Mouse (Mus musculus): ENCODE data around the gene Galc. TPM values are rescaled to one million over a fixed set of nuclear protein-coding genes. Genes with fewer than 3 reads are reported as not detected.
"Not testable (repeated sequence)": the region's sequence is repeated elsewhere in the genome, so short reads cannot be mapped to it uniquely, and the experiment has no call there.

The Galc gene
- polyA plus RNA-seq, 1 experiment from 2014 or later: 10.7 TPM

- Histone ChIP-seq H3K27me3 (replicated peaks) (no peaks in the 10 kb centered on the region), H3K4me1 (no peaks in the 10 kb centered on the region), H3K27ac (no peak overlapping the region), H3K4me2 (no peak overlapping the region), H3K4me3 (no peak overlapping the region), H3K9ac (no peak overlapping the region), H3K36me3 (replicated peaks) (no peaks in the 10 kb centered on the region), H3K9me3 (no peaks in the 10 kb centered on the region)
- WGBS: 80% methylated on average over 4 of the region's 4 CpGs
- ATAC-seq (replicated peaks): no peak
Measured at GRCm38 (mm10) chr12:98246835-98247234, 12.4 kb downstream of the Galc start.

- Histone ChIP-seq H3K27me3 (replicated peaks) (no peaks in the 10 kb centered on the region), H3K4me1 (no peaks in the 10 kb centered on the region), H3K4me3 (no peak overlapping the region), H3K9me3 (no peaks in the 10 kb centered on the region), H3K9ac (no peak overlapping the region), H3K27ac (no peak overlapping the region), H3K4me2 (no peak overlapping the region), H3K36me3 (replicated peaks) (no peaks in the 10 kb centered on the region)
- no peak for ATAC-seq (replicated peaks)
- 93% methylated on average over 5 of the region's 5 CpGs for WGBS
Measured at GRCm38 (mm10) chr12:98244865-98245264, 14.4 kb downstream of the Galc start.

DNA sequence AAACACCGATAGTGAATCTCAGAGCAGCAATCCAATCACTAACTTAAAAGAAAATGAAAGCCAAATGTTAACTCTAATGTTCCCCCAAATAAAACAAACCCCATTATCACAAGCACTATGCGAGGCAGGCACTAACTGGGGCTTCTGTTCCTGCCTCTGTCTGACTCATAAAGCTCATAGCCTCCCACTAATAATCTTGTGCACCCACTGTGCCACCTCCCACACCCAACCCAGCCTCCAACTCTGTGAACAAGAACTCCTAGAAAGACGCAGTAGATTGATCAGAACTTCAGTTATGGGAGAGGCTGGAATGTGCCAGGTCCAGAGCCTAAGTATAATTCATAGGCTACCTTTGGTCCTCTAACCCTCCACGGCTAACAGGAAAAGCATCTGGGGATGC lies 15.1 kb downstream of the Galc start:
- Histone ChIP-seq H3K27ac (no peak overlapping the region), H3K9me3 (no peaks in the 10 kb centered on the region), H3K36me3 (replicated peaks) (no peaks in the 10 kb centered on the region), H3K27me3 (replicated peaks) (no peaks in the 10 kb centered on the region), H3K4me1 (no peaks in the 10 kb centered on the region), H3K9ac (no peak overlapping the region), H3K4me2 (no peak overlapping the region), H3K4me3 (no peak overlapping the region)
- no peak for ATAC-seq (replicated peaks)
- WGBS: 96% methylated on average over 4 of the region's 4 CpGs

- ATAC-seq (replicated peaks); H3K4me1 ChIP-seq; H3K27me3 ChIP-seq (replicated peaks); H3K4me3 ChIP-seq; H3K9ac ChIP-seq; H3K9me3 ChIP-seq; H3K27ac ChIP-seq; H3K4me2 ChIP-seq; H3K36me3 ChIP-seq (replicated peaks): not testable (repeated sequence)
- 80% methylated on average over 6 of the region's 6 CpGs for WGBS
Measured at GRCm38 (mm10) chr12:98238478-98238877, 20.8 kb downstream of the Galc start.

DNA sequence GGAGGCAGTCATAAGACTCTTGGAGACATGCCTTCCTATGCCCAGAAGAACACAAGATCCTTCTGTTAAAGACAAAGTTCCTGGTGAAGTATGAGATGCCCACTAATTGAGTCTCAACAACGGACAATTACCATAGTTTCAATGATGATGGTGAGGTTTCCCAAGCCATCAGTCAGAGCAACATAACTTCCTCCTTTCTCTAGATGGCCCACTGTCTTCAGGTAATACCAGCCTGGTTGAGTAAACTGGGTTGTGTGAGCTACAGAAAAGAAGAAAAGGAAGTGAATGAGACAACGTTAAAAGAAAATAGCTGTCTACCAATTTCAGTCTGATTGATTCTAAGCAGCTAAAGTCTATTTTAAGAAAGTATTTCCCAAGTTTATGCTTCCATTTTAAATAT lies 32.2 kb downstream of the Galc start:
- Histone ChIP-seq H3K27ac (no peak overlapping the region), H3K27me3 (replicated peaks) (no peaks in the 10 kb centered on the region), H3K4me1 (no peaks in the 10 kb centered on the region), H3K4me2 (no peak overlapping the region), H3K9me3 (no peaks in the 10 kb centered on the region), H3K36me3 (replicated peaks) (peaks cover 10% of the 10 kb centered on the region; the same call in 1 of the 2 replicates), H3K4me3 (no peak overlapping the region), H3K9ac (no peak overlapping the region)
- ATAC-seq (replicated peaks): no peak
- WGBS: over 99% methylated on average over 2 of the region's 2 CpGs

GRCm38 (mm10) chr12:98223286-98223685 lies 36.0 kb downstream of the Galc start:
- no peak overlapping the region for H3K27ac ChIP-seq
- WGBS: 92% methylated on average over 5 of the region's 5 CpGs
- H3K9ac ChIP-seq: no peak overlapping the region
- no peak for ATAC-seq (replicated peaks)
- H3K4me2 ChIP-seq: no peak overlapping the region
- no peaks in the 10 kb centered on the region for H3K4me1 ChIP-seq
- H3K27me3 ChIP-seq (replicated peaks): no peaks in the 10 kb centered on the region
- H3K9me3 ChIP-seq: no peaks in the 10 kb centered on the region
- H3K4me3 ChIP-seq: no peak overlapping the region
- peaks cover 10% of the 10 kb centered on the region; the same call in 1 of the 2 replicates for H3K36me3 ChIP-seq (replicated peaks)

GRCm38 (mm10) chr12:98216432-98216831 lies 42.8 kb downstream of the Galc start:
- Histone ChIP-seq H3K4me1 (no peaks in the 10 kb centered on the region), H3K36me3 (replicated peaks) (no peaks in the 10 kb centered on the region), H3K27me3 (replicated peaks) (no peaks in the 10 kb centered on the region), H3K9me3 (no peaks in the 10 kb centered on the region), H3K27ac (no peak overlapping the region), H3K4me3 (no peak overlapping the region), H3K9ac (no peak overlapping the region), H3K4me2 (no peak overlapping the region)
- no peak for ATAC-seq (replicated peaks)
- WGBS: 67% methylated on average over 11 of the region's 11 CpGs

- Histone ChIP-seq H3K4me2 (no peak overlapping the region), H3K27ac (no peak overlapping the region), H3K9ac (no peak overlapping the region), H3K27me3 (replicated peaks) (no peaks in the 10 kb centered on the region), H3K9me3 (no peaks in the 10 kb centered on the region), H3K4me3 (no peak overlapping the region), H3K4me1 (no peaks in the 10 kb centered on the region), H3K36me3 (replicated peaks) (no peaks in the 10 kb centered on the region)
- no peak for ATAC-seq (replicated peaks)
- 61% methylated on average over 6 of the region's 6 CpGs for WGBS
Measured at GRCm38 (mm10) chr12:98215512-98215911, 43.7 kb downstream of the Galc start.

GRCm38 (mm10) chr12:98214191-98214590 lies 45.1 kb downstream of the Galc start:
- Histone ChIP-seq H3K4me3 (no peak overlapping the region), H3K9me3 (no peaks in the 10 kb centered on the region), H3K4me2 (no peak overlapping the region), H3K27me3 (replicated peaks) (no peaks in the 10 kb centered on the region), H3K27ac (no peak overlapping the region), H3K9ac (no peak overlapping the region), H3K4me1 (no peaks in the 10 kb centered on the region), H3K36me3 (replicated peaks) (no peaks in the 10 kb centered on the region)
- 85% methylated on average over 14 of the region's 14 CpGs for WGBS
- no peak for ATAC-seq (replicated peaks)

- no peak overlapping the region for H3K27ac ChIP-seq
- 91% methylated on average over 7 of the region's 7 CpGs for WGBS
- no peak overlapping the region for H3K4me3 ChIP-seq
- no peaks in the 10 kb centered on the region for H3K9me3 ChIP-seq
- no peak overlapping the region for H3K4me2 ChIP-seq
- no peak overlapping the region for H3K9ac ChIP-seq
- ATAC-seq (replicated peaks): no peak
- H3K4me1 ChIP-seq: no peaks in the 10 kb centered on the region
- H3K27me3 ChIP-seq (replicated peaks): no peaks in the 10 kb centered on the region
- H3K36me3 ChIP-seq (replicated peaks): no peaks in the 10 kb centered on the region
Measured at GRCm38 (mm10) chr12:98213791-98214190, 45.5 kb downstream of the Galc start.

DNA sequence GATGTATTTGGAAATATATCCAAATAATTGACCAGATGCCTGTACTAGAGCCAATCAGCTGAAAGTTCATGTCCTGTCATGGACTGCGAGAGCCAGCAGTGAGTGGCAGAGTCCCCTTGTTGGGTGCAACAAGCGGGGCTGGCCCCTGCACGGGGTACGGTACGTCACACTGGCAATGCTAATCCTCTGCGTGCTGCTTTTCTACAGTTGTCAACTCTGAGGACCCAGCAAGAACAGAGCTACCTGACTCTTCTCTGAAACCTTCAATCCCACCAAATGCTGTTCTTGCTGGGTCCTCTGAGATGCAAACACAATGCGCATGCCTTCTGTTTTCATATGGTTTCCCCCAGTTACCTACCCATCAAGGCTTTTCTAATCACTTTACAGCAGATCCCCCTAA lies 45.9 kb downstream of the Galc start:
- Histone ChIP-seq H3K36me3 (replicated peaks) (0 out of 2 replicates have a peak, but pooled peaks cover 3% of the 10 kb centered on the region), H3K9me3 (no peaks in the 10 kb centered on the region), H3K9ac (no peak overlapping the region), H3K27me3 (replicated peaks) (no peaks in the 10 kb centered on the region), H3K4me1 (no peaks in the 10 kb centered on the region), H3K27ac (no peak overlapping the region), H3K4me2 (no peak overlapping the region), H3K4me3 (no peak overlapping the region)
- 93% methylated on average over 7 of the region's 7 CpGs for WGBS
- ATAC-seq (replicated peaks): no peak

DNA sequence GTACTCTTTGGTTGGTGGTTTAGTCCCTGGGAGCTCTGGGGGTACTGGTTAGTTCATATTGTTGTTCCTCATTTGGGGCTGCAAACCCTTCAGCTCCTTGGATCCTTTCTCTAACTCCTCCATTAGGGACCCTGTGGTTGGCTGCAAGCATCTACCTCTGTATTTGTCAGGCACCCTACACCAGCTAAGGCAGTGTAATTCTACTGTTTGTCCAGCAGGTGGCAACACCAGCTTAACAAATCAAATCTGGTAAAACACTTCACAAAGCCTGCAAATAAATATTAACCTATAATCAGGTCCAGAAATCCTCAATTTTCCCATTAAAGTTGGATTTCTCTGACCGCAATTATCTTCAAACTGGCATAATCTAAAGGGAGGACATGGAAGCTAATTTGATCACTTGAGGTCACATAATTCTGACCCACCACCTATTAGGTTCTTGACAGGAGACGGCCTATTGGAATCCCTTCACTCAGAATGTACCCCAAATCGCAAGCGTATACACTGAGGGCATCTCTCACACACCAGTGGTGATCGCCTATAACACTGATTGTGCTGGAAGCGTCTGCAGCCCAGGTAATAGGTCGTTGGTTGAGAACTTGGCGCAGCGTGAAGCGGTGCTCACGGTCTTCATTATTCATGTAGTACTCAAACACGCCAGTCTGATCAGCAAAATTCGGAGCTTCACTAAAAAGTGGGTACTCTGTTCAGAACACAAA lies 46.6 kb downstream of the Galc start:
- H3K4me2 ChIP-seq: no peak overlapping the region
- WGBS: 92% methylated on average over 13 of the region's 13 CpGs
- H3K9me3 ChIP-seq: no peaks in the 10 kb centered on the region

GRCm38 (mm10) chr12:98210495-98210894 lies 48.8 kb downstream of the Galc start:
- no peak for ATAC-seq (replicated peaks)
- Histone ChIP-seq H3K4me1 (no peaks in the 10 kb centered on the region), H3K9ac (no peak overlapping the region), H3K4me3 (no peak overlapping the region), H3K9me3 (no peaks in the 10 kb centered on the region), H3K27me3 (replicated peaks) (no peaks in the 10 kb centered on the region), H3K4me2 (no peak overlapping the region), H3K36me3 (replicated peaks) (0 out of 2 replicates have a peak, but pooled peaks cover 6% of the 10 kb centered on the region), H3K27ac (no peak overlapping the region)
- WGBS: 92% methylated on average over 6 of the region's 6 CpGs

More for the DNA sequence above, 46.6 kb downstream of the Galc start:
- ATAC-seq (replicated peaks): peak; percentile 62; the same call in 1 of the 2 replicates
- H3K27ac ChIP-seq: no peak overlapping the region
- no peak overlapping the region for H3K9ac ChIP-seq
- no peaks in the 10 kb centered on the region for H3K27me3 ChIP-seq (replicated peaks)
- no peaks in the 10 kb centered on the region for H3K4me1 ChIP-seq
- no peak overlapping the region for H3K4me3 ChIP-seq
- 0 out of 2 replicates have a peak, but pooled peaks cover 3% of the 10 kb centered on the region for H3K36me3 ChIP-seq (replicated peaks)

All from midbrain, embryonic 15.5 days (tissue).